Mouse (Mus musculus): Measurements from ENCODE around the gene Hist1h2bj.

The Hist1h2bj gene

GRCm38 (mm10) chr13:22014411-22014845 is 28.6 kb upstream of the Hist1h2bj start:
- in situ Hi-C loops (cut with MboI, MseI): no loop called here

GRCm38 (mm10) chr13:22015479-22016450 is 27.2 kb upstream of the Hist1h2bj start:
- in situ Hi-C loops (cut with MboI, MseI): no loop called here

GRCm38 (mm10) chr13:22019934-22020835 is 22.8 kb upstream of the Hist1h2bj start:
- in situ Hi-C loops (cut with MboI, MseI): no loop called here

- in situ Hi-C loops (cut with MboI, MseI): no loop called here
Observed at GRCm38 (mm10) chr13:22020901-22021339, 22.1 kb upstream of the Hist1h2bj start.

- in situ Hi-C loops (cut with MboI, MseI): no loop called here
Observed at GRCm38 (mm10) chr13:22021581-22021980, 21.4 kb upstream of the Hist1h2bj start.

- in situ Hi-C loops (cut with MboI, MseI): no loop called here
Observed at GRCm38 (mm10) chr13:22022241-22022640, 20.8 kb upstream of the Hist1h2bj start.

- in situ Hi-C loops (cut with MboI, MseI): loop anchor here (5.0 kb wide), 3 partner anchors 54 to 1401 kb away; no protein-coding TSS in a partner anchor
Observed at GRCm38 (mm10) chr13:22026058-22027031, 16.7 kb upstream of the Hist1h2bj start.

- in situ Hi-C loops (cut with MboI, MseI): loop anchor here (5.0 kb wide), 3 partner anchors 57 to 1398 kb away; no protein-coding TSS in a partner anchor
Observed at GRCm38 (mm10) chr13:22028673-22029460, 14.1 kb upstream of the Hist1h2bj start.

GRCm38 (mm10) chr13:22029928-22030327 is 13.1 kb upstream of the Hist1h2bj start:
- in situ Hi-C loops (cut with MboI, MseI): loop anchor here (5.0 kb wide), 3 partner anchors 58 to 1397 kb away; no protein-coding TSS in a partner anchor

- in situ Hi-C loops (cut with MboI, MseI): no loop called here
Observed at GRCm38 (mm10) chr13:22030493-22030892, 12.5 kb upstream of the Hist1h2bj start.

- in situ Hi-C loops (cut with MboI, MseI): no loop called here
Observed at GRCm38 (mm10) chr13:22033741-22034442, 9.1 kb upstream of the Hist1h2bj start.

GRCm38 (mm10) chr13:22034443-22035266 is 8.4 kb upstream of the Hist1h2bj start:
- in situ Hi-C loops (cut with MboI, MseI): loop anchor here (5.0 kb wide), 2 partner anchors 312 to 1498 kb away; partner anchors contain the start of genes Hist1h2af, Hist1h2bm and Hist1h4h

GRCm38 (mm10) chr13:22035267-22036148 is 7.5 kb upstream of the Hist1h2bj start, which contains the start of the genes Hist1h2ah and Hist1h2bk:
Gene Hist1h2ah, minus strand, starts transcription at chr13:22035568.
Gene Hist1h2bk, plus strand, starts transcription at chr13:22035870.
- in situ Hi-C loops (cut with MboI, MseI): loop anchor here (5.0 kb wide), 2 partner anchors 313 to 1497 kb away; partner anchors contain the start of genes Hist1h2af, Hist1h2bm and Hist1h4h

GRCm38 (mm10) chr13:22036149-22036956 is 6.7 kb upstream of the Hist1h2bj start:
- in situ Hi-C loops (cut with MboI, MseI): loop anchor here (5.0 kb wide), 2 partner anchors 314 to 1496 kb away; partner anchors contain the start of genes Hist1h2af, Hist1h2bm and Hist1h4h

- in situ Hi-C loops (cut with MboI, MseI): loop anchor here (5.0 kb wide), 2 partner anchors 315 to 1495 kb away; partner anchors contain the start of genes Hist1h2af, Hist1h2bm and Hist1h4h
Observed at GRCm38 (mm10) chr13:22036986-22037385, 6.0 kb upstream of the Hist1h2bj start.
